Mouse (Mus musculus): ENCODE data around the gene Mrm3.

Gene Mrm3

GRCm38 (mm10) chr11:76288645-76289044, 45.1 kb downstream of the Mrm3 start:
- no peak for DNase-seq (ENCODE audit: low spot score)

GRCm38 (mm10) chr11:76290367-76290766, 46.9 kb downstream of the Mrm3 start:
- DNase-seq (ENCODE audit: low spot score): peak; percentile 31

- no peak for DNase-seq (ENCODE audit: low spot score)
Observed at GRCm38 (mm10) chr11:76291960-76292359, 48.4 kb downstream of the Mrm3 start.

GRCm38 (mm10) chr11:76292398-76292797, 48.9 kb downstream of the Mrm3 start:
- no peak for DNase-seq (ENCODE audit: low spot score)

- DNase-seq (ENCODE audit: low spot score): no peak
Observed at GRCm38 (mm10) chr11:76292831-76293230, 49.3 kb downstream of the Mrm3 start.

GRCm38 (mm10) chr11:76294078-76294477, 50.6 kb downstream of the Mrm3 start:
- no peak for DNase-seq (ENCODE audit: low spot score)

- no peak for DNase-seq (ENCODE audit: low spot score)
Observed at GRCm38 (mm10) chr11:76294836-76295235, 51.3 kb downstream of the Mrm3 start.

GRCm38 (mm10) chr11:76297252-76297651, 53.7 kb downstream of the Mrm3 start:
- DNase-seq (ENCODE audit: low spot score): no peak

GRCm38 (mm10) chr11:76298457-76299000, 55.0 kb downstream of the Mrm3 start:
- no peak for DNase-seq (ENCODE audit: low spot score)

Measured in layer of hippocampus, adult 9-10 months (tissue).